Mouse (Mus musculus) liver, adult 2 months (tissue): ENCODE results near the gene B4galt4.

ENCODE experiments used
- CTCF ChIP-seq: fragments of 200-500 bp; IDR thresholded peaks from 2 replicates; pipeline ENCODE4 v1.5.1; 2011; ENCODE audit warnings: low read depth, low read length, control low read depth
- POLR2A ChIP-seq: fragments of 200-500 bp; IDR thresholded peaks from 2 replicates; pipeline ENCODE4 v1.6.1; 2011; ENCODE audit warnings: low read length, control low read depth; ENCODE audit not compliant: insufficient read depth; ENCODE audit errors: extremely low read depth

DNA sequence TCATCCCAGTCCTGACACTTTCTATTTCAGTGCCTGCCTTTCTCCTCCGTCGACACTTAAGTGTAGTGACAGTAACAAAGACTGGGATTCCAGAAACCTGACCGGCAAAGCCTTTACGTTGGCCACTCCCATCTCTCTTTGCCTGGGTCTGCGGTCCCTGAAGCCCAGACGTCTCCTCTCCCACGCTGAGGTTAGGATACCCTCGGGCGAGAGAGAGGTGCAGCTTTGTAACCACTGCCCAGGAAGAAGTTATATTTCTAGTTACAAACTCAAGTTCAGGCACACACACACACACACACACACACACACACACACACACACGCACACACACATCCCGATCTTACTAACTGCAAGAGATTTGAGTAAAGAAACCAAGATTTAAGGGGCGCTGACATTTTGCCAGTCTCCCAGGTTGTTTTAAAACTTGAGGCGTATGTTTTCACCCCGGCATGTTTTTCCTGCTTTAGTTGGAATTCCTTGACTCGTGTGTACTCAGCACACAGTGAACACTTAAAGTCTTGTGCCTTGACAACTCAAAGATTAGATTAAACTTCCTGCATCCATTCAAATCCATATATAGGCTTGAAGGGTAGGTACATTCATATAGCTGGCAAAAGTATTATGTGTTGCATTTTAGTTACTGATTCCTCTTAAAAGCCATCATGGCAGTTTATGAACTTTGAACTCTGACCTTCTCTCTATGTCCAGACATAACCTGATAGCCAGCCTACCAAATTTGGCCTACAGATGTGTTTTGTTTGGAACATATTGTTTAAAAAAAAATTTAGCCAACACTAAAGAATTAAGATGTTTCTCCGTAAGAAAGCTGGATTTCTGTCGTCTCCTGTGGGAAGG, 28.4 kb upstream of the B4galt4 start:
- no peak for TF ChIP-seq CTCF
- no peak for TF ChIP-seq POLR2A
